Mouse (Mus musculus): ENCODE measurements around the gene Arhgap6.

The Arhgap6 gene

DNA sequence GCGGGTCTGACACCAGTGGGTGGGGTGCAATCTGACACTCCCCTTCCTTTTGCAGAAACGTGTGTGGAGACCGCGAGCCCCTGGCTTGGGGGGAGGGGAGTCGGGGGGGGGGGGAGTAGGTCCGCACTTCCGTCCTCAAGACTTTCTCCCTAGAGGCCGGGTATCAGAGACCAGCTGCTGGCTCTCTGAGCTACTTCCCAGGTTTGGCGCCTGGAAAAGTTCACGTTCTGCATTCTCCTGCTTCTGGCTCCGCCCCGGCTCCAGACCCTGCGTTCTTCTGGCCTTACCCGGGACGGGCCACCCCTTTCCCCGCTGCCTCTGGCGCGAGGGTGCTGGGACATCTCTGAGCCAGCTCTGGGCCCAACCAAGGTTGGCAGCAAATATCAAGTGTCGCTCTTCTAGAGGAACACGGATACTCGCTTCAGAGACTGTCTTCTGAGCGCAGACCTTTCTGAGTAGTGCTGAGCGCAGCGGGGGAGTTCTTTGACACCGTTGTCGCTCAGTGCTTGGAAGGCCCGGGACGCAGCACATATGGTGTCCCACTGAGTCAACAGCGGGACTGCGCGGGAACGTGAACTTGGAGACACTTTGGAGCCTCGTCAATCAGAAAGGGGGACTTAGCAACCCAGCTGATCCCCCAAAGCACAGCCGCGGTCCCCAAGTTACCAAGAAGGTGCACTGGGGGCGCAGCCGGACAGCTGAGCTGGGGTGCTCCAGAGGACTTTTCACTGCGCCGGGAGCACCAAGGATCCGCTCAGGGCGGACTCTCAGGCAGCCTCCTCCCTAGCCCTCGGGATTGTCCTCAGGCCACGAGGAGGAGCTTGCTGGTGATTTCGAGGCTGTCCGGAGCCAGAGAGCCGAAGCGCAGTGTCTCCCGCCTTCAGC is at the start of gene Arhgap6:
Gene Arhgap6 (plus strand): TSS at position 126 of the 885 bp plus-strand sequence.
- DNase-seq: peak; percentile 7

DNA sequence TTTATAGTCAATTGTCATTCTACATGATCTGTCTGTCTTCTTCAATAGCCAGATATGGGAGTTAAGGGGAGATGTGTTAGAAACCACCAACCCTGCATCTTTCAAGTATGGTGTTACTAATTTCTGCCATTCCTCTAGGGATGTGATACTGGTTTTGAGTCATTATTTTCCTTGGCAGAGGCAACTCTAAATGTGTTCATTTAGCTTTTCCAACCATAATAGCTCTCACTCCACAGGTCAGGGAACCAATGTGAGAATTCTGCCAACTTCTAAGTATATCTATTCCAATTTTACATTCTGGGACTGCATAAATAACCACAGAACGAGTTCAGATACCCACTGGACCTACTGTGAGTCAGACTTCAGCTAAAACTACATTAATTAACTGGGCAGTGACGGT is 47.9 kb upstream of the Arhgap6 start:
- DNase-seq: no peak

DNA sequence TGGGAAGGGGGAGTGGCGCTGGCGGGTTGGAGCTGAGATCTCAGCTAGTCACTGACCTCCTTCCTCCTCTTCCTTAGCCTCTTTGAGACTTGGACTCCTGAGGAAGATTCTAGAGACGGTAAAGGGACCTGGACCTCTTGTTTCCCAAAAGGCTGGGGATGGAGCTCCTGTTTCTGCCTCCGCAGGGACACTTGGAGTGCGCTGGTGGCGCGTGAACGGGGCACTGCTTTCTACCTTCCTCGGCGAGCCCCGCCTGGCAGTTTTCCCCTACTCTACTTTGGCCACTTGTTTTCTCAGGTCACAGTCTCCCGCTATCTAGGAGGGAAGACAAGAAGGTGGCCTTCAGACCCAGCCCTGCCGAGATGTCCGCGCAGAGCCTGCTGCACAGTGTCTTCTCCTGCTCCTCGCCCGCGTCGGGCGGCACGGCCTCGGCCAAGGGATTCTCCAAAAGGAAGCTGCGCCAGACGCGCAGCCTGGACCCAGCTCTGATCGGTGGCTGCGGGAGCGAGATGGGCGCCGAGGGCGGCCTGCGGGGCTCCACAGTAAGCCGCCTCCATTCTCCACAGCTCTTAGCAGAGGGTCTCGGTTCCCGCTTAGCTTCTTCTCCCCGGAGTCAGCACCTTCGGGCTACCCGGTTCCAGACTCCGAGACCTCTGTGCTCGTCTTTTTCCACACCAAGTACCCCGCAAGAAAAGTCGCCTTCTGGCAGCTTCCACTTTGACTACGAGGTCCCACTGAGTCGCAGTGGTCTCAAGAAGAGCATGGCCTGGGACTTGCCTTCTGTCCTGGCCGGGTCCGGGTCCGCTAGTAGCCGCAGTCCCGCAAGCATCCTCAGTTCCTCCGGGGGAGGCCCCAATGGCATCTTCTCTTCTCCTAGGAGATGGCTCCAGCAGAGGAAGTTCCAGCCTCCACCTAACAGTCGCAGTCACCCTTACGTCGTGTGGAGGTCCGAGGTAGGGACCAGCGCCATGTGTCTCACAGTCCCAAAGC is 1.3 kb downstream of the Arhgap6 start:
- no peak for DNase-seq

DNA sequence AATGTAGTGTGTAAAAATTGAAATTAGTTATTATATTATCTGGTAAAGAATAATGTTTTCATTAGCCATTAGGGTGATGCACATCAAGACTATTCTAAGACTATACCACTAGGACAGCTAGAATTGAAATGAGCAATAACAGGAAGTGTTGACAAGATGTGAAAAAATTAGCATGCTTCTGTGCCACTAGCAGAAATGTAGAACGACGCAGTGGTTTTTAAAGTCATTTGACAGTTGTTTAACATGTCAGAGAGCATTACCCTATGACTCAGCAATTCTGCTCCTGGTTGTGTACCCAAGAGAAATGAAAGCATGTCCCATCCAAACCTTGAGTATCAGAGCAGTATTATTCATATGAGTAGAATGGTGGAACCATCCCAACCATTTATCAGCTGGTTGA is 9.8 kb downstream of the Arhgap6 start:
- DNase-seq: no peak

DNA sequence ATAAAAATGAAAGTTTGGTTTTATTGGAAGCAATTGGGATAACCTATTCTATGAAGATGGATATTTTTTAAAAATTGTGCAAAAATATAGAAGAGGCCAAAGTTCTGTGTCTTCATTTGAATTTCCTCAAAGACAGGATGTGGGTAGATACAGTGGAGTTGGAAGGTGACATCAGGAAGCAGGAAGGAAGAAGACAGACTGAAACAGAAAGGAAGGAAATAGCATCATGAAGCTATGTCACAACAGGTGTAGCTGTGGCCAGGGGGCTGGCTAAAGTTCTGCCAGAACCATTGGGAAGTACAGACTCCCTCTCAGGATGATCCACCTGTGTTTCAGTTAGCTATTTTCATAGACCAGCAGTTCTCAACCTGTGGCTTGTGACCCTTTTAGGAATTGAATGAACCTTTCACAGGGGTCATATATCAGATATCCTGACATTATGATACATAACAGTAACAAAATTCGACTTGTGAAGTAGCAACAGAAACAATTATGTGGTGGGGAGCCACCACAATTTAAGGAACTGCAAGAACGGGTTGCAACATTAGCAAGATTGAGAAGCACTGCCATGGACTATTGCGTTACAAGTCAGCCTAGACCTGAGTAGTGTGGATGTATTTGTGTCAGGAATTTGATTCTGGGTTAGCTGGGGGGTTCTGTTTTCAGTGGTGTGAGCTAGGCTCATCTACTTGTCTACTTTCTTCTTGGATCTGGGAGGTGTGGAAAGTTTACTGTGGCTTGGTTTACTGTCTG is 15.8 kb downstream of the Arhgap6 start:
- no peak for DNase-seq

DNA sequence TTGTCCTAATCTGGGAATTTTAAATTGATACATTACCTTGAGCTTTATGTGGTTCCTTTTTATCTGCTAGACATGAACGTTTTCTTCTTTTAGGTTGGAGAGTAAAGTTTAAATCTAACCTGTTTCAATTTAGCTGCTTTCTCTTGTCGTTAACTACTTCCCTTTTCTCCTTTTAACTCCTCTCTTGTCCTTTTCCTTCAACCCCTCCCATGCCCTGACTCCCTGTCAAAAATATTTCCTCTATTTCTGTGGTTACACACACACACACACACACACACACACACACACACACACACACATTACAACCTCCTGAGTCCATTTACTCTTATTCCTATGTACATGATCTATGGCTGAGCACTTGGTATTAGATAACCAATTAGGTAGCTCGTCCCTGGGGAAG is 24.0 kb downstream of the Arhgap6 start:
- no peak for DNase-seq

DNA sequence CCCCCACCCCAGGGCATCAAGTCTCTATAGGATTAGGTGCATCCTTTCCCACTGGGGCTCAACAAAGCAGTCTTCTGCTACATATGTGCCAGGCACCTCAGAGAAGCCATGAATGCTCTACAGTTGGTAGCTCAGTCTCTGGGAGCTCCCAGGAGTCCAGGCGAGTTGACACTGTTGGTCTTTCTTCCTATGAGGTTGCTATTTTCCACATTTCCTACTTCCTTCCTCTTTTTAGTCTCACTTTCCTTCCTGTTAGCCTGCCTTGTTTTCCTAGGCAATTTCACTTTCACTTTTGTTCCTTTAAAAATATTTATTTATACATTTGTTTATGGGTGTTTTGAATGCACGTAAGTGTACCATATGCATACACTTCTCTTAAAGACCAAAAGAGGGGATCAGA is 29.3 kb downstream of the Arhgap6 start:
- DNase-seq: no peak

DNA sequence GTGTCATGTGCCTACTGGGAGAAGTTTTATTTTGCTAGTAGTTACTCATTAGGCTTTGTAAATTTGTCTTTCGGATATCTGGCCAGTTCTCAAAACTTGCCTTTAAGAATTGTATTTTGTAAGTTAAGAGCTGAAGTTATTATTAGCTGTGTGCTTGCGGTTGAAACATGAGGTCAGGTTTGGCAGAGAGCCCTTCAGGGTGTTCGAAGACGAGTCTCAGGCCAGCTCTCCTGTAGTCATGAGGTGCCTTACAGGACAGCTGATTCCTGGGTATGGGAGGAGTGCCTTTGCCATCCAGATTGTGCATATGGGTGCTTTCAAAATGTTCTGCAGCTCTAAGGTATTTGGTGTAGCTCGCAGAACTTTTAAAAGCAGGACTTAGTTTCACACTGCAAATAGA is 37.4 kb downstream of the Arhgap6 start:
- DNase-seq: no peak

DNA sequence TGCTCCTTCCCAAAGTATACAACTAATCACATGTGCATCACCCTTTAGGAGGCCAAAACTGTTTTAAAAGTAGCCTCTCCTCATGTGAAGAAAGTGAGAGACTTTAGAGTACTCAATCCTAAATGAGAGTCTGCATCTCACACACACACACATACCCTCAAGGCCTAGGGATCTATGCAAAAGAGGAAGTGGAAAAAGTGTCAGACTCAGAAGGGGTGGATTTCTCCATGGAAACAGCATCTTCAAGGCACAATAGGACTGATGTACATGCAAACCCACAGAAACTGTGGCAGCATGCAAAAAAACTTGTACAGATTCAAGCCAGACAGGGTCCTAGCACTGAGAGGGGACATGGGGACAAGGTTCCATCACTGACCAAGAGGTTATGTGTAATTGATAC is 53.2 kb downstream of the Arhgap6 start:
- DNase-seq: no peak

DNA sequence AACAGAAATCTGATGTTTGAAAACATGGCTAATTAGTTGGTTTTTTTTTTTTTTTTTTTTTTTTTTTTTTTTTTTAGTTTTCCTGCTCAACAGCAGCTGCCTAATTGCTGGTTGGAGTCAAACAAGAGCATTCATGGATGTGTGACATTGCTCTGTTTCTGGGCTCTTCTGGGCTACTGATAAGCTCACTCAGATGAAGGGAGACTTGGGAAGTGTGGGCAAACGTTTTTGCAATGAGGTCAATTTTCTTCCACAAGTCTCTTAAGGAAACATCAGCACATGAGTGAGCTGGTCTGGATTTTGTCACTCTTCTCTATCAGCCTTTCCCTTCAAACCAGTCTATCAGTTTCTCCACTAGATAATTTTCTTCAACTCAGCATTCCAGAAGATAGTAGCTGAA is 79.8 kb downstream of the Arhgap6 start:
- no peak for DNase-seq

DNA sequence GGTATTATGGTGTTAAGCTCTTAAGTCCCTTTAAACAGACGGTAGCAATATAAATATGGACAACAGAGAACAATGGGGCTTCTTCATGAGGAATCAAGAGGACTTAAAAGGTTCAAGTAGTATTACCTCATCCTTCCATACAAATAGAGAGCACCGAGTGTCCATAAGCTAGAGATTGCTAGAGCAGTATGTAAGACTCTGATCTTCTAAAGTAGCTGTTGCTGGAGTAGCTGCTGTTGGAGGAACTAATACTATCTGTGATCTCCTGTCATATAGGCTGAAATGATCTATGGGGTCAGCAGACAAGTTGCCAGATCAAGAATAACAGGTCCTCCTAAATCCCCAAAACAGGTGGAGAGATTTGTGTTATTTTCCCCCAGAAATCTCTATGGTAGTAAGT is 108.7 kb downstream of the Arhgap6 start:
- no peak for DNase-seq

DNA sequence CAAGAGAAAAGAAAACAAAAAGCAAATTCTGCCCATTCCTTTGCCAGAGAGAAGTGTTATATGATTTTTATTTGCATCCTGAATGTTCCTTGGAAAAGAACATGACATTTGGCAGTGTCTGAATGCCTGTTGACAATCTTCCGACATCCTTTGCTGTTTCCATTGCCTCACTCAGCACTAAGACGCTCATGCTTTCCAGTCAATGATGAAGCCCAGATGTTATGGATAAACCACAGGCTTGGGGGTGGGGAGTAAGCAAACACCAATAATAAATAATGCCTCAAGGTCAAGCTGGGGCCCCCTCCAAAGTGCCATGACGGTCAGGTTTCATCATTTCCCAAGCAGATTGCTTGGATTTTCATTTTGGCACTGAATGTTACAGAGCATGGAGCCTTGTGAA is 109.2 kb downstream of the Arhgap6 start:
- DNase-seq: no peak

DNA sequence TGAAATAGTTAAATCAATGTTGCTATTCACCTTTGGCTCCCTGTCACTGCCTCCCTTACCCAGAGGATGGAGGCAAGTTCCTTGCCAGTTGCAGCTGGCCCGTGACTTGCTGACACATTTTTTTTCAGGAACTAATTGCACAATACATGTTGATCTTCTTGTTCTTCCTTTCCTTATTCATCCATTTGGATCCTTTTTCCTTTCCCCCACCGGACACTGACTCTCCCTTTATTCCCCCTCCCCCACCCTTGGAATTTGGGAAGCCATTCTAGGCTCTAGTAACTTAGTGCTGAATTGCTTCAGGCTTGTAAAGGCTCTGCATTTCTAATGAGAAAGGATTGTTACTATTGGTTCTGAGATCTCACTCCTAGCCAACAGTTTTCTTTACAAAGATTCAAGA is 112.7 kb downstream of the Arhgap6 start:
- no peak for DNase-seq

DNA sequence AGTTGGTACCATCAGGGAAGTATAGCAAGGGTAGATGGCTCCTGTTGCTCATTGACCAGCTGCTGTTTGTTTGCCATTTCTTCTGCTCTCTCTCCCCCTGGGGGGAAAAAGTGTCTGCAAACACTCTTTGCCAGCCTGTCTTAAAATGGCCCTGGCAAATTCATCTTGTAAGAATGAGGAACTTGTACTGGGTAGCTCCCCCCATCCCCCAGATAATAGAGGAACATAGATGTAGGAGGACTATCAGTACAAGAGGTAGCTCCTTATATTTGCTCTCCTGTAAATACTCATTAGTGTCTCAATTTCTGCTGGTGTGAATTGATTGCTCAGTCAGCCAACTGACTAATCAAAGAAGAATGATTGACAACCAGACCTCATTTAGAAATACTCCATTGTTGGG is 118.6 kb downstream of the Arhgap6 start:
- DNase-seq: no peak

DNA sequence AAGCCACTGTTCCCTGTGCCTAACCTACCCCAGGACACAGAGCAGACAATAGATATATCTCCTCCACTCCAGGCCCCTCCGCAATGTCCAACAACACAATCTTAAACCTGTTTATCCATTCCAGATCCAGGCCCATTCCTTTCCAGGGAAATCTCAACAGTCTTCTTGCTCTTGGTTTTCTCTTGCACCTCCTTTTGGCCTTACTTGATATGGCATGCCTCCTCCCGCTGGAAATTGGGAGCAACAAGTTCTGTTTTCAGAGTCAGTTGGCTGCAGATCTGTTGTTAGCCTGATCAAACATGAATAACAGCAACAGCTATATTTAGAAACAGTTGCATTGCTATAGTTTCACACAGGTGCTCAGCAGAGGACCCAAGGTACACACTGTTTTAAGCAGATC is 126.0 kb downstream of the Arhgap6 start:
- no peak for DNase-seq

DNA sequence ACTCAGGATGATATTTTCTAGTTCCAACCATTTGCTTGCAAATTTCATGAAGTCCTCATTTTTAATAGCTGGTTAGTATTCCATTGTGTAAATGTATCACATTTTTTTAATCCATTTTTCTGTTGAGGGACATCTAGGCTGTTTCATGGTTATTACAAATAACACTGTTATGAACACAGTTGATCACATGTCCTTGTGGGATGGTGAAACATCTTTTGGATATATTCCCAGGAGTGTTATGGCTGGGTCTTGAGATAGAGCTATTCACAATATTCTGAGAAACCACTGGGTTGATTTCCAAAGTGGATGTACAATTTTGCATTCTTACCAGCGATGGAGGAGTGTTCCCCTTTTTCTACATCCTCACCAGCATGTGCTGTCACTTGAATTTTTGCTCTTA is 137.5 kb downstream of the Arhgap6 start:
- DNase-seq: no peak

DNA sequence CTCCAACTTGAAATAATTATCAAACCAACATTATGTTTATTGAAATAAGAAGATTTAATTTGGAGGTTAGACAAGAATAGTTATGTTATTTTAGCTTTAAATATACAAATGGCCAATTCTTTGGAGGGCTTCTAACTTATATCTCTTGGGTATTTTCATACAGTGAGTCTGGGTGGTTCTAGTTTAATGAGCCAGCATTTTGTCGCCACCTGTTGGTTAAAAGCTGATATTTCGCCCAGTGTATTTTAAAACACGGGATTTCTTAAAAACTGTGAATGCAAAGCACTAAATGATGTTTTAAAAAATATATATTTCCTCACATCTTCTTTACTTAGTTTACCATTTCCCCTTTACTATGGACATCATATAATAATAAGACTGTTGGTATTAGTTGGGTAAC is 140.5 kb downstream of the Arhgap6 start:
- peak; percentile 11 for DNase-seq

DNA sequence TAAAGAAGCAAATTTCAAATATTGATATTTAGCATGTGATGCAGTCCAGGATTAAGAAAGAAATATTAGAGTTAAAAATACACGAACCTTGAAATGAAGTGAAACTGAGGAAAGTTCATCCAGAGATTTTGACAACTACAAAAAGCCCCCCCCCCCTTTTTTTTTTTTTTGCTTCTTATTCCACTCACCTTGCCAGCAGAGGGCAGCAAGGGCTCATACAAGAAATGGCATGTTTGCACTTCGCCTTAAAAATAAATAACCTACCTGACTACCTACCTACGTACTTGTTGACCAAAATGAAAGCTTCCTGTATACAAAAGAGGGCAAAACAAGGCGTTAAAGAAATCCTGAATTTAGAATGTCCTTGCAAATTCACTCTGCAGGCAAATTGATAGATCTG is 143.0 kb downstream of the Arhgap6 start:
- DNase-seq: peak; percentile 61

DNA sequence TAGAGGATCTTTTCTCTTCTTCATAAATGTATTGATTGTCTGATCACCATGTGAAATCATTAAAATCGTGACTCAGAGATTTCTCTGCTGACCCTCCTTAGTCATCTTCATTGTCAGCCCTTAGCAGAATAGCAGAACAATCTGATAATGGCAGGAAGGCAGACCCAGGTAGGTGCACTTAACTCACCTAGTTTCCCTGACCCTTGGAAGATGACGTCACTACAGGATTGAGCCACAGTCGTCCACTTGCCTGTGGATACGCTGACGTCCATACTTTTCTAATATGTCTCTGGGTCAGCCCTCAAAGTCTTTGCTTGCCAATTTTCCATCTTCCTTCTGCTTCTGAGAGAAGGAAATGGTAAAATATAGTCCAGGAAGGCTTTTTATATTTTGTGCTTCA is 146.8 kb downstream of the Arhgap6 start:
- no peak for DNase-seq

DNA sequence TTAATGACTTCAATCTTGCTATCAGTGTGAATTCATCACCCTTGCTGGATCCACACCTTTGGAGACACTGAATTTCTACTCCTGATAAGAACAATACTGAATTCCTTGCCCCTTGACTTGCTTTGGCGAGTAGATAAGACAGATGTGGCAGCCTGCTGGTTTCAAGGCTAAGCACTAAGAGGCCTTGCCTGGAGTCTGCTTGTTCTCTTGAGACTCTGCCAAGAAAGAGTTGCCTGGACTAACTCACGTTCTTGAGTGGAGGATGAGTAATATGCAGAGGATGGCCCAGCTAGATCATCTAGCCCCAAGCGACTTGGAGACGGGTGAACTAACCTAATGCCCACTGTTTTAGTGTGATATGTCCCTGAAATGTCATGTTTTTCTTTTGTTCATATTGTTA is 148.3 kb downstream of the Arhgap6 start:
- no peak for DNase-seq

DNA sequence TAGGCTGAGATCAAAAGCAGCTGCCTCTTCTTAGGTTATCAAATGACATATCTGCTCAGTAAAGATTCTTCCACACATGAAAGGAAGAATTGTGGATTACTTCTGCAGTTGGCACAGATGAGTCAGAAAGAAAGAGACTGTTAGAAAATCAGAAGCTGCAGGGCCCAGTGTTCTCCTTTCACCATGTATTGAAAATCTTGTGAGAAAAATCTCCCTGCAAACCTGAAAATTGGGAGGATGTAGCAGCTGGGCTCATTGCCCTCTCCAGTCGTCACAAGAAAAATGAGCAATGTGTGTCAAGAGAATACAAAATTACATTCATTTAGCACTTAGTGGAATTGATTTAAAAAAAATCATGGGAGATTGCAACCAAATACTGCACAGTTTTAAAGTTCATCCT is 180.5 kb downstream of the Arhgap6 start:
- no peak for DNase-seq

DNA sequence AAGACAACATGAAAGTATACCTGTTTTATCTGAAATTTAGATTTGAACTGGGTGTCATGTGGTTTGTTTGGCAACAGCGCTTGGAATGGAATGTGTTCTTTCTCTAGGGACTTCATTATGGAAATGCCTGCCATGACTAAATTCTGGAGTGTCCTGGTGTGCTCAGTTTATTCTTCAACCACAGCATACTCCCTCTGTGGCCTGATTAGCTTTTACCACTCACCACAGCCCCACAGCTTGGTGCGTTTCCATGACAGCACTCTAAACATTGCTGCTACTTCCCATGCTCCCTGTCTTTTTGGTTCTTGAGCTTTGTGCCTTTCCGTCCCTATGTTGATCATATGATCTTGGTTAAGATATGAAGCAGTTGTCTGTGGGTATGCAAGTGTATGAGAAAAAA is 182.9 kb downstream of the Arhgap6 start:
- no peak for DNase-seq

DNA sequence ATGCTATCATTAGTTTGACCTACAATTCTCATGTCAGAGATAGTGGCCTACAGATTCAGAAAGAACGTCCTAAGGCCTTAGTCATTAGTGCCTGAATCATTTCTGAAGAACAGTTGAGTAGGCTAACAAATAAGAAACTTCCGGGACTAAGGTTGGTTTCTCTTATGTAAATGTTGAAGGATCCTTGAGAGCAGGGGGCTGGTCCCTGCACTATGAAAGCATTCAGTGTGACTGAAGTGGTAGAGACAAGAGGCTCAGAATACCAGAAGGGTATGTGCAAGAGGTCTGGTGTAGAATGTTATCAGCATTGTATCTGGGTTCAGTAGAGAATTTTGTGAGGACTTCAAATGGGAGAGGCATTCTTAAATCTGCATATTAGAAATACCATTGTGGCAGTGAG is 185.5 kb downstream of the Arhgap6 start:
- no peak for DNase-seq
